Mouse (Mus musculus) forebrain, embryonic 12.5 days (tissue): ENCODE results near the gene Scube2. TPM values are rescaled to one million over a fixed set of nuclear protein-coding genes. Genes with fewer than 3 reads are reported as not detected.

Experiments
- ATAC-seq: fragments of 200-750 bp; cut with Nextera tagmentation; 2 replicates; pipeline ENCODE4 v1.8.0; 2017; ENCODE audit warnings: moderate TSS enrichment; ENCODE audit not compliant: low FRiP score
- H3K27ac ChIP-seq: fragments of 300-500 bp; sonication (generic); 2 replicates; pipeline ENCODE4 v1.5.1; 2016; ENCODE audit warnings: mild to moderate bottlenecking
- H3K27me3 ChIP-seq: fragments of 300-500 bp; sonication (generic); 2 replicates; pipeline ENCODE4 v1.6.1; 2016; ENCODE audit warnings: mild to moderate bottlenecking
- H3K36me3 ChIP-seq: fragments of 300-500 bp; sonication (generic); replicated peaks from 2 replicates; pipeline ENCODE4 v1.6.1; 2016; ENCODE audit warnings: mild to moderate bottlenecking
- H3K4me1 ChIP-seq: fragments of 300-500 bp; sonication (generic); 2 replicates; pipeline ENCODE4 v1.6.1; 2016
- H3K4me2 ChIP-seq: fragments of 300-500 bp; sonication (generic); 2 replicates; pipeline ENCODE4 v1.6.1; 2016; ENCODE audit warnings: mild to moderate bottlenecking, moderate library complexity
- H3K4me3 ChIP-seq: fragments of 300-500 bp; sonication (generic); replicated peaks from 2 replicates; pipeline ENCODE4 v1.5.1; 2016; ENCODE audit warnings: mild to moderate bottlenecking
- H3K9ac ChIP-seq: fragments of 300-500 bp; sonication (generic); 2 replicates; pipeline ENCODE4 v1.6.1; 2016; ENCODE audit warnings: mild to moderate bottlenecking
- H3K9me3 ChIP-seq: fragments of 300-500 bp; sonication (generic); 2 replicates; pipeline ENCODE4 v1.6.1; 2016
- WGBS: fragments of 180-500 bp; shearing (Covaris S2); methylation state at CpG from one replicate; pipeline ENCODE4 v1.1.7; 2016; 5-methylcytosine and 5-hydroxymethylcytosine counted together
- polyA plus RNA-seq: library from polyadenylated mRNA; unstranded; fragments of >200 nt; fragmentation: Nextera tagmentation; extraction: Ambion mirVana; gene quantifications from 2 replicates; pipeline ENCODE4 v1.2.1, GENCODE M21; 2016

Gene Scube2
- polyA plus RNA-seq, 1 experiment from 2014 or later, result 1.5 TPM

- Histone ChIP-seq H3K27ac (0 out of 2 replicates have a peak overlapping the region, but pooled peaks have one; percentile 21), H3K4me2 (no peak overlapping the region), H3K4me1 (no peaks in the 10 kb centered on the region), H3K4me3 (no peak overlapping the region), H3K9ac (no peak overlapping the region), H3K9me3 (no peaks in the 10 kb centered on the region), H3K36me3 (no peaks in the 10 kb centered on the region), H3K27me3 (peaks cover 4% of the 10 kb centered on the region; the same call in 1 of the 2 replicates)
- 67% methylated on average over 3 of the region's 3 CpGs for WGBS
- ATAC-seq, result no peak
Observed at GRCm38 (mm10) chr7:109875598-109875997, 10.1 kb upstream of the Scube2 start.

- Histone ChIP-seq H3K36me3 (no peaks in the 10 kb centered on the region), H3K27ac (no peak overlapping the region), H3K9ac (no peak overlapping the region), H3K9me3 (no peaks in the 10 kb centered on the region), H3K4me3 (no peak overlapping the region), H3K4me1 (no peaks in the 10 kb centered on the region), H3K27me3 (peaks cover 4% of the 10 kb centered on the region; the same call in 1 of the 2 replicates), H3K4me2 (no peak overlapping the region)
- no peak for ATAC-seq
Observed at GRCm38 (mm10) chr7:109875033-109875432, 9.6 kb upstream of the Scube2 start.

GRCm38 (mm10) chr7:109873170-109873569 is 7.7 kb upstream of the Scube2 start:
- WGBS, result 69% methylated on average over 5 of the region's 5 CpGs

GRCm38 (mm10) chr7:109871232-109871631 is 5.8 kb upstream of the Scube2 start:
- Histone ChIP-seq H3K4me3 (no peak overlapping the region), H3K4me2 (no peak overlapping the region), H3K36me3 (no peaks in the 10 kb centered on the region), H3K27me3 (peaks cover 27% of the 10 kb centered on the region), H3K9me3 (no peaks in the 10 kb centered on the region), H3K27ac (no peak overlapping the region), H3K4me1 (peaks cover 10% of the 10 kb centered on the region; the same call in 1 of the 2 replicates), H3K9ac (no peak overlapping the region)
- ATAC-seq, result no peak
- WGBS, result 87% methylated on average over 5 of the region's 5 CpGs

More at GRCm38 (mm10) chr7:109873170-109873569, 7.7 kb upstream of the Scube2 start:
- H3K4me3 ChIP-seq, result no peak overlapping the region
- ATAC-seq, result no peak
- 0 out of 2 replicates have a peak overlapping the region, but pooled peaks have one; percentile 19 for H3K27ac ChIP-seq
- H3K27me3 ChIP-seq, result peaks cover 14% of the 10 kb centered on the region
- H3K4me2 ChIP-seq, result no peak overlapping the region
- H3K9ac ChIP-seq, result no peak overlapping the region
- no peaks in the 10 kb centered on the region for H3K4me1 ChIP-seq
- no peaks in the 10 kb centered on the region for H3K36me3 ChIP-seq
- H3K9me3 ChIP-seq, result no peaks in the 10 kb centered on the region

- Histone ChIP-seq H3K27ac (no peak overlapping the region), H3K9ac (no peak overlapping the region), H3K27me3 (peaks cover 54% of the 10 kb centered on the region), H3K4me2 (no peak overlapping the region), H3K9me3 (no peaks in the 10 kb centered on the region), H3K4me3 (no peak overlapping the region), H3K4me1 (peaks cover 31% of the 10 kb centered on the region), H3K36me3 (no peaks in the 10 kb centered on the region)
- 23% methylated on average over 3 of the region's 3 CpGs for WGBS
- no peak for ATAC-seq
Observed at GRCm38 (mm10) chr7:109868498-109868897, 3.0 kb upstream of the Scube2 start.

GRCm38 (mm10) chr7:109866643-109867042 is 1.2 kb upstream of the Scube2 start:
- Histone ChIP-seq H3K9ac (no peak overlapping the region), H3K4me3 (no peak overlapping the region), H3K4me2 (no peak overlapping the region), H3K9me3 (no peaks in the 10 kb centered on the region), H3K27me3 (peaks cover 69% of the 10 kb centered on the region), H3K27ac (no peak overlapping the region), H3K36me3 (no peaks in the 10 kb centered on the region), H3K4me1 (peaks cover 31% of the 10 kb centered on the region)
- ATAC-seq, result no peak
- WGBS, result 12% methylated on average over 3 of the region's 3 CpGs

GRCm38 (mm10) chr7:109863561-109863960 is 1.9 kb downstream of the Scube2 start:
- no peak overlapping the region for H3K27ac ChIP-seq
- H3K36me3 ChIP-seq, result no peaks in the 10 kb centered on the region
- 22% methylated on average over 4 of the region's 4 CpGs for WGBS
- H3K4me3 ChIP-seq, result no peak overlapping the region
- H3K4me2 ChIP-seq, result no peak overlapping the region
- H3K27me3 ChIP-seq, result peaks cover 71% of the 10 kb centered on the region
- H3K4me1 ChIP-seq, result peaks cover 31% of the 10 kb centered on the region
- no peak overlapping the region for H3K9ac ChIP-seq
- ATAC-seq, result no peak
- H3K9me3 ChIP-seq, result no peaks in the 10 kb centered on the region

GRCm38 (mm10) chr7:109860162-109860561 is 5.3 kb downstream of the Scube2 start:
- Histone ChIP-seq H3K27ac (no peak overlapping the region), H3K27me3 (peaks cover 52% of the 10 kb centered on the region), H3K4me3 (no peak overlapping the region), H3K4me1 (peaks cover 13% of the 10 kb centered on the region), H3K36me3 (no peaks in the 10 kb centered on the region), H3K9ac (no peak overlapping the region), H3K9me3 (no peaks in the 10 kb centered on the region), H3K4me2 (no peak overlapping the region)
- ATAC-seq, result no peak
- 85% methylated on average over 7 of the region's 7 CpGs for WGBS

- Histone ChIP-seq H3K4me3 (no peak overlapping the region), H3K27ac (no peak overlapping the region), H3K9me3 (no peaks in the 10 kb centered on the region), H3K4me2 (no peak overlapping the region), H3K36me3 (no peaks in the 10 kb centered on the region), H3K27me3 (peaks cover 44% of the 10 kb centered on the region), H3K4me1 (peaks cover 7% of the 10 kb centered on the region; the same call in 1 of the 2 replicates), H3K9ac (no peak overlapping the region)
- no peak for ATAC-seq
- WGBS, result 66% methylated on average over 6 of the region's 6 CpGs
Observed at GRCm38 (mm10) chr7:109859354-109859753, 6.1 kb downstream of the Scube2 start.

- WGBS, result 68% methylated on average over 7 of the region's 7 CpGs
- H3K4me1 ChIP-seq, result peaks cover 24% of the 10 kb centered on the region
- ATAC-seq, result no peak
- H3K27ac ChIP-seq, result no peak overlapping the region
- H3K9ac ChIP-seq, result no peak overlapping the region
- H3K9me3 ChIP-seq, result no peaks in the 10 kb centered on the region
- H3K4me3 ChIP-seq, result no peak overlapping the region
- H3K4me2 ChIP-seq, result no peak overlapping the region
- H3K27me3 ChIP-seq, result peaks cover 32% of the 10 kb centered on the region
- no peaks in the 10 kb centered on the region for H3K36me3 ChIP-seq
Observed at GRCm38 (mm10) chr7:109852752-109853212, 12.7 kb downstream of the Scube2 start.

- WGBS, result 85% methylated on average over 7 of the region's 7 CpGs
- ATAC-seq, result no peak
- peaks cover 24% of the 10 kb centered on the region for H3K4me1 ChIP-seq
- no peaks in the 10 kb centered on the region for H3K36me3 ChIP-seq
- no peak overlapping the region for H3K4me3 ChIP-seq
- H3K9me3 ChIP-seq, result no peaks in the 10 kb centered on the region
- H3K27ac ChIP-seq, result no peak overlapping the region
- H3K9ac ChIP-seq, result no peak overlapping the region
- H3K4me2 ChIP-seq, result no peak overlapping the region
- H3K27me3 ChIP-seq, result peaks cover 28% of the 10 kb centered on the region
Observed at GRCm38 (mm10) chr7:109852017-109852416, 13.5 kb downstream of the Scube2 start.

- H3K9ac ChIP-seq, result no peak overlapping the region
- no peaks in the 10 kb centered on the region for H3K36me3 ChIP-seq
- WGBS, result 37% methylated on average over 3 of the region's 3 CpGs
- H3K4me3 ChIP-seq, result no peak overlapping the region
- no peak for ATAC-seq
- H3K4me1 ChIP-seq, result peaks cover 24% of the 10 kb centered on the region
- H3K9me3 ChIP-seq, result no peaks in the 10 kb centered on the region
- no peak overlapping the region for H3K27ac ChIP-seq
- peaks cover 28% of the 10 kb centered on the region for H3K27me3 ChIP-seq
- no peak overlapping the region for H3K4me2 ChIP-seq
Observed at GRCm38 (mm10) chr7:109850531-109850930, 14.9 kb downstream of the Scube2 start.

GRCm38 (mm10) chr7:109849750-109850434 is 15.6 kb downstream of the Scube2 start:
- no peak overlapping the region for H3K4me3 ChIP-seq
- WGBS, result 22% methylated on average over 8 of the region's 8 CpGs

More at GRCm38 (mm10) chr7:109849750-109850434, 15.6 kb downstream of the Scube2 start:
- peak; percentile 68; the same call in 1 of the 2 replicates for ATAC-seq
- Histone ChIP-seq H3K4me1 (peaks cover 24% of the 10 kb centered on the region), H3K9me3 (no peaks in the 10 kb centered on the region), H3K9ac (no peak overlapping the region), H3K27me3 (peaks cover 25% of the 10 kb centered on the region), H3K4me2 (peak overlapping the region; percentile 17; the same call in 1 of the 2 replicates), H3K27ac (no peak overlapping the region), H3K36me3 (no peaks in the 10 kb centered on the region)
